Mouse (Mus musculus): ENCODE data around the gene Ppil3. TPM values are rescaled to one million over a fixed set of nuclear protein-coding genes. Genes with fewer than 3 reads are reported as not detected.

The Ppil3 gene
- total and polyA plus RNA-seq, 2 experiments, result 14.2 to 32.6 TPM

GRCm38 (mm10) chr1:58409553-58410197, 35.6 kb downstream of the Ppil3 start:
- Histone ChIP-seq H3K79me2 (ENCODE audit: control insufficient read depth, insufficient read depth, low read length) (no peaks in the 10 kb centered on the region), H3K36me3 (ENCODE audit: control insufficient read depth, insufficient read depth, low read length) (peaks cover 55% of the 10 kb centered on the region), H3K27me3 (ENCODE audit: control insufficient read depth, insufficient read depth, low read length) (no peaks in the 10 kb centered on the region), H3K9ac (ENCODE audit: low read depth, low read length) (no peak overlapping the region), H3K27ac (replicated peaks; ENCODE audit: insufficient read depth, low read depth, low read length) (no peak overlapping the region), H3K4me1 (ENCODE audit: control insufficient read depth, insufficient read depth, low read length) (no peaks in the 10 kb centered on the region), H3K4me3 (ENCODE audit: insufficient read depth, low read depth, low read length) (no peak overlapping the region)
- no peak for DNase-seq (ENCODE audit: extremely low read depth, low read depth, low spot score)
- WGBS, result 85% methylated on average over 5 of the region's 5 CpGs
- TF ChIP-seq CTCF (IDR thresholded peaks at IDR 0.05; ENCODE audit: low read depth, low read length), result no peak
- no peak for TF ChIP-seq POLR2A (IDR thresholded peaks at IDR 0.05; ENCODE audit: extremely low read depth, insufficient read depth, low read length)

- DNase-seq (ENCODE audit: extremely low read depth, low read depth, low spot score), result no peak
- Histone ChIP-seq H3K4me3 (ENCODE audit: insufficient read depth, low read depth, low read length) (no peak overlapping the region), H3K27ac (replicated peaks; ENCODE audit: insufficient read depth, low read depth, low read length) (no peak overlapping the region), H3K79me2 (ENCODE audit: control insufficient read depth, insufficient read depth, low read length) (no peaks in the 10 kb centered on the region), H3K36me3 (ENCODE audit: control insufficient read depth, insufficient read depth, low read length) (peaks cover 52% of the 10 kb centered on the region), H3K27me3 (ENCODE audit: control insufficient read depth, insufficient read depth, low read length) (no peaks in the 10 kb centered on the region), H3K4me1 (ENCODE audit: control insufficient read depth, insufficient read depth, low read length) (no peaks in the 10 kb centered on the region), H3K9ac (ENCODE audit: low read depth, low read length) (no peak overlapping the region)
- no peak for TF ChIP-seq POLR2A (IDR thresholded peaks at IDR 0.05; ENCODE audit: extremely low read depth, insufficient read depth, low read length)
- TF ChIP-seq CTCF (IDR thresholded peaks at IDR 0.05; ENCODE audit: low read depth, low read length), result no peak
- WGBS, result 85% methylated on average over 6 of the region's 6 CpGs
Observed at GRCm38 (mm10) chr1:58408141-58408540, 37.1 kb downstream of the Ppil3 start.

GRCm38 (mm10) chr1:58407321-58407720, 38.0 kb downstream of the Ppil3 start:
- Histone ChIP-seq H3K4me3 (ENCODE audit: insufficient read depth, low read depth, low read length) (no peak overlapping the region), H3K27me3 (ENCODE audit: control insufficient read depth, insufficient read depth, low read length) (no peaks in the 10 kb centered on the region), H3K27ac (replicated peaks; ENCODE audit: insufficient read depth, low read depth, low read length) (no peak overlapping the region), H3K4me1 (ENCODE audit: control insufficient read depth, insufficient read depth, low read length) (no peaks in the 10 kb centered on the region), H3K79me2 (ENCODE audit: control insufficient read depth, insufficient read depth, low read length) (peaks cover 3% of the 10 kb centered on the region; the same call in 1 of the 2 replicates), H3K9ac (ENCODE audit: low read depth, low read length) (no peak overlapping the region), H3K36me3 (ENCODE audit: control insufficient read depth, insufficient read depth, low read length) (peaks cover 52% of the 10 kb centered on the region)
- 98% methylated on average over 7 of the region's 7 CpGs for WGBS
- no peak for DNase-seq (ENCODE audit: extremely low read depth, low read depth, low spot score)
- TF ChIP-seq CTCF (IDR thresholded peaks at IDR 0.05; ENCODE audit: low read depth, low read length) (no peak), POLR2A (IDR thresholded peaks at IDR 0.05; ENCODE audit: extremely low read depth, insufficient read depth, low read length) (no peak)

DNA sequence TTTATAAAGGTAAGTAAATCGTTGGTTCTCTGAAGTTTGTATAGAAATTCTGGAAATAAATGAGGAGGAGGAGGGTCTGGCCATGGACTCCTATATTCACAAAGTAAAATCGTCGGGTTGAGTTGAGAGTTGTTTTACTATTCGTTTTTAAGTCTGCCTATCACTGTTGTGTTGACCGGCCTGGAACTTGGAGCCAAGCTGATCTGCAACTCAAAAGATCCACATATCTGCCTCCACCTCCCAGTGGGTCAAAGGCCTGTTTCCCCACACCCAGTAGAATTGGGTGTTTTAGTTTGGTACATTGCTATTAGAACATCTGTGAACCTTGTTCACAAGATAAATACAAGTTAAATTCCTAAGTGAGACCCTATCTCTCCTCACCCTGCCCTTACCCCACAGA, 41.5 kb downstream of the Ppil3 start:
- H3K4me3 ChIP-seq (ENCODE audit: insufficient read depth, low read depth, low read length), result no peak overlapping the region
- 57% methylated on average over 5 of the region's 5 CpGs for WGBS
- H3K79me2 ChIP-seq (ENCODE audit: control insufficient read depth, insufficient read depth, low read length), result peaks cover 3% of the 10 kb centered on the region; the same call in 1 of the 2 replicates
- H3K4me1 ChIP-seq (ENCODE audit: control insufficient read depth, insufficient read depth, low read length), result peaks cover 3% of the 10 kb centered on the region
- H3K27me3 ChIP-seq (ENCODE audit: control insufficient read depth, insufficient read depth, low read length), result no peaks in the 10 kb centered on the region
- no peak for TF ChIP-seq POLR2A (IDR thresholded peaks at IDR 0.05; ENCODE audit: extremely low read depth, insufficient read depth, low read length)
- DNase-seq (ENCODE audit: extremely low read depth, low read depth, low spot score), result peak; percentile 69
- H3K27ac ChIP-seq (replicated peaks; ENCODE audit: insufficient read depth, low read depth, low read length), result no peak overlapping the region
- no peak overlapping the region for H3K9ac ChIP-seq (ENCODE audit: low read depth, low read length)
- peaks cover 61% of the 10 kb centered on the region for H3K36me3 ChIP-seq (ENCODE audit: control insufficient read depth, insufficient read depth, low read length)

- 46% methylated on average over 6 of the region's 6 CpGs for WGBS
- Histone ChIP-seq H3K27me3 (ENCODE audit: control insufficient read depth, insufficient read depth, low read length) (no peaks in the 10 kb centered on the region), H3K4me1 (ENCODE audit: control insufficient read depth, insufficient read depth, low read length) (peaks cover 3% of the 10 kb centered on the region), H3K4me3 (ENCODE audit: insufficient read depth, low read depth, low read length) (no peak overlapping the region), H3K9ac (ENCODE audit: low read depth, low read length) (no peak overlapping the region), H3K27ac (replicated peaks; ENCODE audit: insufficient read depth, low read depth, low read length) (peak overlapping the region; percentile 63), H3K79me2 (ENCODE audit: control insufficient read depth, insufficient read depth, low read length) (peaks cover 3% of the 10 kb centered on the region; the same call in 1 of the 2 replicates), H3K36me3 (ENCODE audit: control insufficient read depth, insufficient read depth, low read length) (peaks cover 76% of the 10 kb centered on the region)
- peak; percentile 95 for DNase-seq (ENCODE audit: extremely low read depth, low read depth, low spot score)
- TF ChIP-seq CTCF (IDR thresholded peaks at IDR 0.05; ENCODE audit: low read depth, low read length) (no peak), POLR2A (IDR thresholded peaks at IDR 0.05; ENCODE audit: extremely low read depth, insufficient read depth, low read length) (no peak)
Observed at GRCm38 (mm10) chr1:58401396-58401795, 43.9 kb downstream of the Ppil3 start.

DNA sequence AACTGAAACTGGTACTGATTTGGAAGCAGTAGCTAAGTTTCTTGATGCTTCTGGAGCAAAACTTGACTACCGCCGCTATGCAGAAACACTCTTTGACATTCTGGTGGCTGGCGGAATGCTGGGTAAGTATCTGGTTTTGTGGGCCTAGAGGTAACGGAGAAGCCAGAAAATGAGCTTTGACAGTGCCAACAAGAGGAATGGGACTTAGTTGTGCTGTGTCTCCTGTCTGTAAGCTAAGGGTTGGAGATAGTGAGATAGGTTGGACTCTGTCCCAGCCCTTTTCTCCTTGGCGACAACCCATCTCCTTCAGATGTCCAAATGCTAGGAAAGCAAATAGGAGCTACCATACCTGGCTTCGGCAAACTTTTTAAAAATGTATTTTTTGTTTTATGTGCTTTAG, 47.6 kb downstream of the Ppil3 start:
- Histone ChIP-seq H3K4me3 (ENCODE audit: insufficient read depth, low read depth, low read length) (no peak overlapping the region), H3K4me1 (ENCODE audit: control insufficient read depth, insufficient read depth, low read length) (peaks cover 3% of the 10 kb centered on the region), H3K27ac (replicated peaks; ENCODE audit: insufficient read depth, low read depth, low read length) (no peak overlapping the region), H3K9ac (ENCODE audit: low read depth, low read length) (no peak overlapping the region), H3K27me3 (ENCODE audit: control insufficient read depth, insufficient read depth, low read length) (no peaks in the 10 kb centered on the region), H3K36me3 (ENCODE audit: control insufficient read depth, insufficient read depth, low read length) (peaks cover 68% of the 10 kb centered on the region), H3K79me2 (ENCODE audit: control insufficient read depth, insufficient read depth, low read length) (peaks cover 9% of the 10 kb centered on the region; the same call in 1 of the 2 replicates)
- 88% methylated on average over 6 of the region's 6 CpGs for WGBS
- DNase-seq (ENCODE audit: extremely low read depth, low read depth, low spot score), result no peak
- no peak for TF ChIP-seq CTCF (IDR thresholded peaks at IDR 0.05; ENCODE audit: low read depth, low read length)
- no peak for TF ChIP-seq POLR2A (IDR thresholded peaks at IDR 0.05; ENCODE audit: extremely low read depth, insufficient read depth, low read length)

Data from liver, adult 2 months (tissue).